Mouse (Mus musculus): ENCODE measurements around the gene Gtpbp1. TPM values are rescaled to one million over a fixed set of nuclear protein-coding genes. Genes with fewer than 3 reads are reported as not detected.

The Gtpbp1 gene
- polyA plus RNA-seq, 1 experiment = 34.9 TPM

DNA sequence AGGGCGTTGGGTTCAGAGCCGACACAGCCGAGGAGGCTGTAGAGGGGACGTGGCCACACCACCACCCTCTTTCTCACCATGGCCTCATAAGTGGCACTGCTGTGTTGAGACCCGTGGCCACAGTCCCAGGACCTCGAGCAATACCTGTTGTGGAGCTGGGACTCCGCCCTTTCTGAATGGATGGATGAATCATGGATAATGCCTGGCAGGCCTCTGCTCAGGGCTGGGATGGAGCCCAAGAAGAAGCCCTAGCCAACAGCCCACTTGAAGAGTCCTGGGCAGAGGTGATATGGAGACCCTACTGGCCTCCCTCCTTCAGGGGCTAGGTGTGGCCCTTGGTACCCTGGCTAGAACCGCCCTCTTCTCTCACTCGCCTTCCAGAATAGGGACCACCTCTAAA is 72.4 kb downstream of the Gtpbp1 start:
- no peaks in the 10 kb centered on the region for H3K27me3 ChIP-seq (ENCODE audit: control insufficient read depth, insufficient read depth, low read length)
- H3K36me3 ChIP-seq (ENCODE audit: control insufficient read depth, insufficient read depth, low read length) = no peaks in the 10 kb centered on the region
- 87% methylated on average over 9 of the region's 9 CpGs for WGBS
- H3K4me1 ChIP-seq (ENCODE audit: control insufficient read depth, insufficient read depth, insufficient read length, low read length) = peaks cover 13% of the 10 kb centered on the region
- H3K27ac ChIP-seq (ENCODE audit: insufficient read depth, low read depth, low read length) = no peak overlapping the region
- H3K4me3 ChIP-seq (ENCODE audit: low read depth, low read length) = no peak overlapping the region
- TF ChIP-seq CTCF (IDR thresholded peaks at IDR 0.05; ENCODE audit: extremely low read depth, insufficient read length, insufficient replicate concordance, low read depth, low read length) (no peak), POLR2A (IDR thresholded peaks at IDR 0.05; ENCODE audit: low read depth, low read length) (no peak)

- WGBS = 89% methylated on average over 7 of the region's 7 CpGs
- TF ChIP-seq CTCF (IDR thresholded peaks at IDR 0.05; ENCODE audit: extremely low read depth, insufficient read length, insufficient replicate concordance, low read depth, low read length) (no peak), POLR2A (IDR thresholded peaks at IDR 0.05; ENCODE audit: low read depth, low read length) (no peak)
- Histone ChIP-seq H3K4me1 (ENCODE audit: control insufficient read depth, insufficient read depth, insufficient read length, low read length) (peaks cover 13% of the 10 kb centered on the region), H3K27me3 (ENCODE audit: control insufficient read depth, insufficient read depth, low read length) (no peaks in the 10 kb centered on the region), H3K4me3 (ENCODE audit: low read depth, low read length) (no peak overlapping the region), H3K36me3 (ENCODE audit: control insufficient read depth, insufficient read depth, low read length) (no peaks in the 10 kb centered on the region), H3K27ac (ENCODE audit: insufficient read depth, low read depth, low read length) (no peak overlapping the region)
These were observed 73.1 kb downstream of the Gtpbp1 start for GRCm38 (mm10) chr15:79763601-79764246.

- Histone ChIP-seq H3K27me3 (ENCODE audit: control insufficient read depth, insufficient read depth, low read length) (no peaks in the 10 kb centered on the region), H3K4me1 (ENCODE audit: control insufficient read depth, insufficient read depth, insufficient read length, low read length) (peaks cover 16% of the 10 kb centered on the region), H3K4me3 (ENCODE audit: low read depth, low read length) (no peak overlapping the region), H3K27ac (ENCODE audit: insufficient read depth, low read depth, low read length) (no peak overlapping the region), H3K36me3 (ENCODE audit: control insufficient read depth, insufficient read depth, low read length) (no peaks in the 10 kb centered on the region)
- WGBS = 85% methylated on average over 11 of the region's 11 CpGs
- TF ChIP-seq POLR2A (IDR thresholded peaks at IDR 0.05; ENCODE audit: low read depth, low read length) (no peak), CTCF (IDR thresholded peaks at IDR 0.05; ENCODE audit: extremely low read depth, insufficient read length, insufficient replicate concordance, low read depth, low read length) (no peak)
These were observed 74.1 kb downstream of the Gtpbp1 start for GRCm38 (mm10) chr15:79764539-79765267.

GRCm38 (mm10) chr15:79765361-79765760 is 74.7 kb downstream of the Gtpbp1 start:
- no peak overlapping the region for H3K4me3 ChIP-seq (ENCODE audit: low read depth, low read length)
- H3K27ac ChIP-seq (ENCODE audit: insufficient read depth, low read depth, low read length) = no peak overlapping the region
- H3K27me3 ChIP-seq (ENCODE audit: control insufficient read depth, insufficient read depth, low read length) = no peaks in the 10 kb centered on the region
- WGBS = 18% methylated on average over 2 of the region's 2 CpGs
- H3K36me3 ChIP-seq (ENCODE audit: control insufficient read depth, insufficient read depth, low read length) = no peaks in the 10 kb centered on the region
- TF ChIP-seq CTCF (IDR thresholded peaks at IDR 0.05; ENCODE audit: extremely low read depth, insufficient read length, insufficient replicate concordance, low read depth, low read length) (peak; percentile 17; the same call in 1 of the 2 replicates), POLR2A (IDR thresholded peaks at IDR 0.05; ENCODE audit: low read depth, low read length) (no peak)
- H3K4me1 ChIP-seq (ENCODE audit: control insufficient read depth, insufficient read depth, insufficient read length, low read length) = peaks cover 22% of the 10 kb centered on the region

DNA sequence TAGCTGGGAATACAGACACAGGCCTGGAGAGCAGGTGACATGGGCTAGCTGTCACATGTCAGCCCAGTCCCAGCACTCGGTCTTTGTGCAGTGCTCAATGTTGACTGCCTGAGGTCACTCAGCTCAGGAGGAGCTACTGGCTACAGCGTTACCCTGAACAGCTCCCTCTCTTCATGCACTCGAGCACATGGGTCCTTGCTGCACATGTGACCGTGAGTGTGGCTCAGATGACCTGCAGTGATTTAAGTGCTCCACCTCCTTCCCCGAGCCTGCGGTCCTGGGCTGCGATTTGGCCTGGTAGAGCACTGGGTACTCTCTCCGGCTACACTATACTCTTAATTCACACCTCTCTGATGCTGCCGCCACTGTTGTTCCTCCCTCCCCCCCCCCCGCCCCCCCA is 75.5 kb downstream of the Gtpbp1 start:
- H3K27me3 ChIP-seq (ENCODE audit: control insufficient read depth, insufficient read depth, low read length) = no peaks in the 10 kb centered on the region
- no peak overlapping the region for H3K4me3 ChIP-seq (ENCODE audit: low read depth, low read length)
- TF ChIP-seq CTCF (IDR thresholded peaks at IDR 0.05; ENCODE audit: extremely low read depth, insufficient read length, insufficient replicate concordance, low read depth, low read length) (no peak), POLR2A (IDR thresholded peaks at IDR 0.05; ENCODE audit: low read depth, low read length) (no peak)
- 76% methylated on average over 10 of the region's 10 CpGs for WGBS
- H3K4me1 ChIP-seq (ENCODE audit: control insufficient read depth, insufficient read depth, insufficient read length, low read length) = peaks cover 29% of the 10 kb centered on the region
- no peak overlapping the region for H3K27ac ChIP-seq (ENCODE audit: insufficient read depth, low read depth, low read length)
- no peaks in the 10 kb centered on the region for H3K36me3 ChIP-seq (ENCODE audit: control insufficient read depth, insufficient read depth, low read length)

DNA sequence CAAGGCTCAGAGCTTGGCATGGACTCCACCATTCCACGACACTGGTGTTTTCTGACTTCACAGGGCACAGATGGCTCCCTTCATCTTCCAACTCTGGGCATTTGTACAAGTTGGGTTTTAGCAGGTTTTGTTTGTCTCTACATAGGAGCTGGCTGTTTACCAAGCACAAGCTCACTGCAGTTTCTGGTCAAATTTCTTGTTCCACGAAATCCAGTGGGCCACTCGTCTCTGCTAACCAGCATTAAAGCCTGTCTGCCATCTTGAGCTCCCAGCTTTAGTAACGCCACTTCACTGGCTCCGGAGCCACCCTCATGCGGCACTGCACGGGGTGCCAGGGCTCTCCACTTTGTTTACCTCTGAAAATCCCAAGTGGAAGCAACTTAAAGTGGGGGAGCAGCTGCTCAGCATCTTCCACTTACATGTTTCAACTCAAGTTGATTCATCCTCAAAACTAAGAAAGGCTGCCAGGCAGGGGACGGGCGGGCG is 76.0 kb downstream of the Gtpbp1 start:
- no peak for TF ChIP-seq POLR2A (IDR thresholded peaks at IDR 0.05; ENCODE audit: low read depth, low read length)
- TF ChIP-seq CTCF (IDR thresholded peaks at IDR 0.05; ENCODE audit: extremely low read depth, insufficient read length, insufficient replicate concordance, low read depth, low read length) = no peak
- no peak overlapping the region for H3K27ac ChIP-seq (ENCODE audit: insufficient read depth, low read depth, low read length)

DNA sequence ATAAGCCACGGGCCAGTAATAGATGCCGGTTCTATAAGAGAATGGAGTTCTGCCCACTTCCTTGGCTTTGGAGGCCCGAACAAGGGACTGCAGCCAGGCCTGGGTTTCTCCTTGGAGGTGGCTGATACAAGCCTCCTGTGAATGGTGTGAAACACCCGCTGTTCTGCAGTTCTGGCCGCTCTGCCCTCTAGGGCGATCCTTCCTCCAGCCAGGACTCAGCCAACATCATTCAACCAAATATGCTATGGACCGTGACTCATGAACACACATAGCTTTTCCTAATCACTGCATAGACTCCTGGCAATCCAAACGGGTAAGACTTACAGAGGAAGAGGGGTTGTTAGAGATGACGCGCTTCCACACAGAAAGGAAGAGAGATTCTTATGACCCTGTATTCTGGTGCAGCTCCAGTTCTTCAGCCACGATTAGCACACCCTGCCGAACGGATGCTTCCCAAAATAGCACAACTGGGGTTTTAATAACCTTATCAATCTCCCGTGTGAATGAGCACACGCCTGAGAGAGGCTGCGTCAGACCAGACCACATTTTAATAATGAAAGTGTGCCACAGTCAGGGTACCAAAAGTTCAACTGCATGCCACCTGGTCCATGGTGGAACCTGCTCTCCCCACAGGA is 76.8 kb downstream of the Gtpbp1 start:
- no peak overlapping the region for H3K27ac ChIP-seq (ENCODE audit: insufficient read depth, low read depth, low read length)
- 83% methylated on average over 16 of the region's 16 CpGs for WGBS
- TF ChIP-seq CTCF (IDR thresholded peaks at IDR 0.05; ENCODE audit: extremely low read depth, insufficient read length, insufficient replicate concordance, low read depth, low read length) (no peak), POLR2A (IDR thresholded peaks at IDR 0.05; ENCODE audit: low read depth, low read length) (no peak)
- H3K36me3 ChIP-seq (ENCODE audit: control insufficient read depth, insufficient read depth, low read length) = no peaks in the 10 kb centered on the region
- no peaks in the 10 kb centered on the region for H3K27me3 ChIP-seq (ENCODE audit: control insufficient read depth, insufficient read depth, low read length)
- H3K4me3 ChIP-seq (ENCODE audit: low read depth, low read length) = no peak overlapping the region
- H3K4me1 ChIP-seq (ENCODE audit: control insufficient read depth, insufficient read depth, insufficient read length, low read length) = peaks cover 30% of the 10 kb centered on the region

More for the DNA sequence above, 76.0 kb downstream of the Gtpbp1 start:
- Histone ChIP-seq H3K4me3 (ENCODE audit: low read depth, low read length) (no peak overlapping the region), H3K27me3 (ENCODE audit: control insufficient read depth, insufficient read depth, low read length) (no peaks in the 10 kb centered on the region), H3K36me3 (ENCODE audit: control insufficient read depth, insufficient read depth, low read length) (no peaks in the 10 kb centered on the region), H3K4me1 (ENCODE audit: control insufficient read depth, insufficient read depth, insufficient read length, low read length) (peaks cover 30% of the 10 kb centered on the region)
- 86% methylated on average over 10 of the region's 10 CpGs for WGBS

All from small intestine, adult 2 months (tissue).